Mouse (Mus musculus) heart, adult 2 months (tissue): Measurements from ENCODE around the gene Adamts5.
A peak's percentile ranks its signal among the peaks of the same experiment; 100 is the strongest.

Experiments used
- CTCF ChIP-seq: fragments of 200-600 bp; IDR thresholded peaks from 2 replicates; pipeline ENCODE4 v1.8.1; 2022; ENCODE audit warnings: antibody characterized with exemption, mild to moderate bottlenecking, moderate library complexity
- EP300 ChIP-seq: fragments of 200-500 bp; IDR thresholded peaks from 2 replicates; pipeline ENCODE4 v1.6.1; 2011; ENCODE audit warnings: low read depth, low read length, control low read depth; ENCODE audit not compliant: insufficient read depth
- POLR2A ChIP-seq: fragments of 200-500 bp; IDR thresholded peaks from 2 replicates; pipeline ENCODE4 v1.6.1; 2011; ENCODE audit warnings: mild to moderate bottlenecking, low read depth, low read length, control low read depth; ENCODE audit not compliant: insufficient read depth

GRCm38 (mm10) chr16:85899790-85900587, 1.6 kb downstream of the Adamts5 start:
- TF ChIP-seq CTCF (0 out of 2 replicates have a peak, but pooled peaks have one; percentile 4), POLR2A (0 out of 2 replicates have a peak, but pooled peaks have one; percentile 4), EP300 (no peak)
